Mouse (Mus musculus) forebrain, embryonic 15.5 days (tissue): ENCODE results near the gene Khdc1a. TPM values are rescaled to one million over a fixed set of nuclear protein-coding genes. Genes with fewer than 3 reads are reported as not detected.
"Not testable (repeated sequence)": the region's sequence is repeated elsewhere in the genome, so short reads cannot be mapped to it uniquely, and the experiment has no call there.

Experiments used
- ATAC-seq: fragments of 200-750 bp; cut with Nextera tagmentation; replicated peaks from 2 replicates; pipeline ENCODE4 v1.8.0; 2017; ENCODE audit warnings: mild to moderate bottlenecking, moderate TSS enrichment, moderate library complexity
- H3K27ac ChIP-seq: fragments of 300-500 bp; sonication (generic); replicated peaks from 2 replicates; pipeline ENCODE4 v1.5.1; 2015; ENCODE audit warnings: mild to moderate bottlenecking, inconsistent platforms
- H3K27me3 ChIP-seq: fragments of 300-500 bp; sonication (generic); 2 replicates; pipeline ENCODE4 v1.6.1; 2015; ENCODE audit warnings: inconsistent platforms
- H3K36me3 ChIP-seq: fragments of 300-500 bp; sonication (generic); 2 replicates; pipeline ENCODE4 v1.6.1; 2015; ENCODE audit warnings: mild to moderate bottlenecking, inconsistent platforms
- H3K4me1 ChIP-seq: fragments of 300-500 bp; sonication (generic); 2 replicates; pipeline ENCODE4 v1.6.1; 2015; ENCODE audit warnings: inconsistent platforms
- H3K4me2 ChIP-seq: fragments of 300-500 bp; sonication (generic); replicated peaks from 2 replicates; pipeline ENCODE4 v1.6.1; 2015; ENCODE audit warnings: mild to moderate bottlenecking, inconsistent platforms
- H3K4me3 ChIP-seq: fragments of 300-500 bp; sonication (generic); 2 replicates; pipeline ENCODE4 v1.5.1; 2015; ENCODE audit warnings: mild to moderate bottlenecking, inconsistent platforms
- H3K9ac ChIP-seq: fragments of 300-500 bp; sonication (generic); replicated peaks from 2 replicates; pipeline ENCODE4 v1.6.1; 2015; ENCODE audit warnings: mild to moderate bottlenecking, inconsistent platforms
- H3K9me3 ChIP-seq: fragments of 300-500 bp; sonication (generic); 2 replicates; pipeline ENCODE4 v1.6.1; 2016; ENCODE audit warnings: inconsistent platforms
- WGBS: fragments of 180-500 bp; shearing (Covaris S2); methylation state at CpG from one replicate; pipeline ENCODE4 v1.1.7; 2015; ENCODE audit warnings: mixed read lengths; 5-methylcytosine and 5-hydroxymethylcytosine counted together
- polyA plus RNA-seq: library from polyadenylated mRNA; unstranded; fragments of >200 nt; fragmentation: Nextera tagmentation; extraction: Ambion mirVana; gene quantifications from 2 replicates; pipeline ENCODE4 v1.2.1, GENCODE M21; 2015

The Khdc1a gene
- polyA plus RNA-seq, 1 experiment from 2014 or later: not detected

DNA sequence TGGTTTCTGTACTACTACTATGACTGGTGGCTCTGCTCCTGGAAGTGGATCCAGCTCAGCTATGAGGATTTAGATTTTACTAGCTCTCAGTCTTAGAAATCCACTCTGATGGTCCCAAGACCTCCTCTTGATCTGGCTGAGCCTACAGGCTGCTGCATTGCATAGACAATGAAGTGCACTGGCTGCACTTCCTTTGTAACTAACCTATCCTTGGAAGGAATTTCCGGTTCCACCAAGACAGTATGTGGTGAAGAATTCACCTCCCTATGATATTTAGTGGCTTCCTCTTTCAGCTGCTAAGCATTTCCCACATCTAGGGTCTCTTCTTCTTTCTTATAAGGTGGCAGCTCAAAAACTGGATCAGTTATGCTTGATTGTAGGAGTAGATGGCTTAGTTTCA lies 24.8 kb upstream of the Khdc1a start:
- Histone ChIP-seq H3K36me3 (no peaks in the 10 kb centered on the region), H3K9me3 (no peaks in the 10 kb centered on the region), H3K4me1 (0 out of 2 replicates have a peak, but pooled peaks cover 3% of the 10 kb centered on the region), H3K27ac (no peak overlapping the region), H3K27me3 (no peaks in the 10 kb centered on the region), H3K9ac (no peak overlapping the region), H3K4me3 (no peak overlapping the region), H3K4me2 (no peak overlapping the region)
- ATAC-seq: no peak
- 84% methylated on average over 1 of the region's 1 CpGs for WGBS

DNA sequence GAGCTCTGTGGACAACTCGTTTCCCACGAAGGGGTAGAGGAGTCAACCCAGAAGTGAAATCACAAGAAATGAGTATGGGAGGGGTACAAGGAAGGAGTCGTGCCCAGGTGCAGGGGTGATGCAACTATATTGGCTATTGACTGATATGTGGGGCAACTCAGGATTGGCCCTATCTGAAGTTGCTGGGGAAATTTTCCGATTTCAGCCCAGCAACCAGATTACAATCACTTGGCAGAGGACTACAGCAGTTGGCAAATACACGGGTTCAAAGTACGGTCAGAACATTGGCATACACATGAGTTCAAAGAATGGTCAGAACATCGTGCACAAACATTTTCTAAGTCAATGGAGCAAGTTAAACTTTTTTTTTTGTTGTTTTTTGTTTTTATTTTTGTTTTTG lies 22.7 kb upstream of the Khdc1a start:
- H3K9ac ChIP-seq: no peak overlapping the region
- ATAC-seq: no peak
- no peak overlapping the region for H3K4me2 ChIP-seq
- H3K4me1 ChIP-seq: 0 out of 2 replicates have a peak, but pooled peaks cover 3% of the 10 kb centered on the region
- H3K27me3 ChIP-seq: no peaks in the 10 kb centered on the region
- H3K4me3 ChIP-seq: no peak overlapping the region
- no peaks in the 10 kb centered on the region for H3K9me3 ChIP-seq
- H3K27ac ChIP-seq: no peak overlapping the region
- no peaks in the 10 kb centered on the region for H3K36me3 ChIP-seq
- 93% methylated on average over 7 of the region's 7 CpGs for WGBS

DNA sequence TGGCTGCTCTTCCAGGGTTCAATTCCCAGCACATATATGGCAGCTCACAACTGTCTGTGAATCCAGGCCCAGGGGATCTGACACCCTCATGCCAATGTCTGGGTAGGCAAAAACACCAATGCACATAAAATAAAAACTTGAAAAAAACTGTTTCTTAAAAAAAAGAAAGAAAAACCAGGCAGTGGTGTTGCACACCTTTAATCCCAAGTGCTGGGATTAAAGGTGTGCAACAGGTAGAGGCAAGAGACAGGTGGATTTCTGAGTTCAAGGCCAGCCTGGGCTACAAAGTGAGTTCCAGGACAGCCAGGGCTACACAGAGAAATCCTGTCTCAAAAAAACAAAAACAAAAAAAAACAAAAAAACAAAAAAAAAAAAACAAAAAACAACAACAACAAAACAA lies 18.3 kb upstream of the Khdc1a start:
- ATAC-seq, H3K36me3 ChIP-seq, H3K9me3 ChIP-seq, H3K4me3 ChIP-seq, H3K4me1 ChIP-seq, H3K9ac ChIP-seq, H3K27ac ChIP-seq, H3K27me3 ChIP-seq, H3K4me2 ChIP-seq: not testable (repeated sequence)

DNA sequence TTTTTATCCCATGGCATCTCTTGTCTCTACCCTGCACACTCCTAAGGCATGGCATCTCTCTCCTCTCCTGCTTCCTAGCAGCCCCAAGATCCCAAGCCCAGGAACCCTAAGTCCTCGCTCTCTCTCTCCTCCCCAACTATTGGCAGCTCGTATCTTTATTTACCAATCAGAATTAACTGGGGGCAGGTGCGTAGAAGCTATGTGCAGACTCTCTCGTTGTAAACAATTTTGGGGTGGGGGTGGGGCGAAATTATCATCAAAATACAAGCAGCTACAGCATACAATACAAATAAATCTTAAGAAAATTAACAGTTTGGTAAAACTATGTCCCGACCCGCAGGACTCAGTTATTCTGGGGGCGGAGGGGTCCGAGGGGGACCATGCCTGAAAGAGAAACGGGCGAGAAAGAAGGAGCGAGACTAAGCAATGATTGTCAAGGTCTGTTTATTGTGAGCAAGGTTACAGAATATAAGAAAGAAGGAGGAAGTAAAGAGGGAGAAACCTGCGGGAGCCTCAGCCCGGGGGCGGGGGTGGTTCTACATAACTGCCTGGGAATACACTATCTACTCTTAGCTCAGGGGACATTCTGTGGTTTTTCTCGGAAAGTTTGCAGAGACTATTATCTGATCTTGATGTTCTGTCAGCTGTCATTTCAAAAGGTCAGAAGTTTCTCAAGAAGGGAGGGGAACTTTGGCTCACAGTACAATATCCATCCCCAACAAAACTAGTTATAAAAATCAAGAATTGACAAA lies 16.0 kb upstream of the Khdc1a start:
- ATAC-seq: no peak
- 85% methylated on average over 16 of the region's 16 CpGs for WGBS
- no peak overlapping the region for H3K4me3 ChIP-seq

DNA sequence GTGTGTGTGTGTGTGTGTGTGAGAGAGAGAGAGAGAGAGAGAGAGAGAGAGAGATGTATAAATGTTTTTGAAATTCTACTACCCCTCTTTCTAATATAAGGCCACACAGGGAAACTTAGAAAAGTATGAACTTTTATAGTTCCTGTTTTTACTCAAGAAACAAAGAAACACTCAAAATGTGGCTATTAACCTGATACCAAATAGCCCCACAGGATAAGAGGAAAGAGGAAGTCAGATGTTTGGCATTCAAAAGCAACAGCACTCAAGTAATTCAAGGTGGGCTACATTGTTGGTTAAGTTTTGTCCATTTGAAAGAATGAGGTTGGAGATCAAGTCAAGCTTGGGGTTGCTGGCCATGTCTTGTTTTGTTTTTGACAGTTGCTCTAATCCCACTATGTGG lies 13.6 kb upstream of the Khdc1a start:
- no peaks in the 10 kb centered on the region for H3K9me3 ChIP-seq
- no peak overlapping the region for H3K27ac ChIP-seq
- no peak overlapping the region for H3K4me3 ChIP-seq
- no peak overlapping the region for H3K9ac ChIP-seq
- no peaks in the 10 kb centered on the region for H3K4me1 ChIP-seq
- no peaks in the 10 kb centered on the region for H3K27me3 ChIP-seq
- no peak overlapping the region for H3K4me2 ChIP-seq
- no peak for ATAC-seq
- no peaks in the 10 kb centered on the region for H3K36me3 ChIP-seq

More for the DNA sequence above, 16.0 kb upstream of the Khdc1a start:
- Histone ChIP-seq H3K4me2 (no peak overlapping the region), H3K36me3 (no peaks in the 10 kb centered on the region), H3K9ac (no peak overlapping the region), H3K27me3 (no peaks in the 10 kb centered on the region), H3K4me1 (no peaks in the 10 kb centered on the region), H3K9me3 (no peaks in the 10 kb centered on the region), H3K27ac (no peak overlapping the region)

DNA sequence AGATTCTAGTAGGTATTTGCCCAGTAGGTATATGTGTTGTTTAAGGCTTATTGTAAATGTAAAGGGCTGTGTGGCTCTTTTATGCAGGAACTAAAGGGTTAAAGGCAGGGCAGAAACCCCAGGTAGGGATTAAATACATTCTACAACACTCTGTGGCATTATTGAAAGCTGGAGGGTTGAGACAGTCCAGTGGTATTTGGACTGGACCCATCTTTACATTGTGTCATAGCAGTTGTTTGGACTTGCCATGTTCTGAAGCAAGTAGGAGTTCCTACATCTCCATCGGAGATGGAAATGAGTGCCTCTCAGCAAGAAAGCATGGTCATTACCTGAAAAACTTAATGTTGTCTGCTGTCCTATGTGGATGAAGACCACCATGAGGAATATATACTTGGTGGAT lies 8.7 kb upstream of the Khdc1a start:
- Histone ChIP-seq H3K4me2 (no peak overlapping the region), H3K9ac (no peak overlapping the region), H3K36me3 (no peaks in the 10 kb centered on the region), H3K4me1 (no peaks in the 10 kb centered on the region), H3K9me3 (no peaks in the 10 kb centered on the region), H3K4me3 (no peak overlapping the region), H3K27ac (no peak overlapping the region), H3K27me3 (no peaks in the 10 kb centered on the region)
- WGBS: 89% methylated on average over 1 of the region's 1 CpGs
- no peak for ATAC-seq

DNA sequence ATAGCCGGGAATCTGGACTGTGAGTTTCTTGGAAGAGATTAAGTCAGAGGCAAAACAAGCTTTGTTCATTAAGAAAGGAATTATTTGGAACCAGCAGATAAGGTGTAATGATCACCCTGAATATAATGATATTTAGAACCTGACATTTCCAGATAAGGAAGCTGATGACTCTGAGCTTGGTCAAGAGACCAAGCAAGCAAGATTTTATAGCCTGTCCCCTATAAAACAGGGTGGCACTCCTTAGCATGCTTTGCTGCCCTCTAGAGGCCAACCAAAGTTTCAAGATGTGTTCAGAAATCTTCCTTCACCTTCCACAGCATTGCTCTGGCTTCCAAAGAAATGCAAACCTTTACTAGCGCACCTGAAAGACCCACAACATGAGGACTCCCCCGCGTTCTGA lies 5.2 kb upstream of the Khdc1a start:
- Histone ChIP-seq H3K27me3 (no peaks in the 10 kb centered on the region), H3K4me3 (no peak overlapping the region), H3K9me3 (no peaks in the 10 kb centered on the region), H3K27ac (no peak overlapping the region), H3K4me2 (no peak overlapping the region), H3K4me1 (no peaks in the 10 kb centered on the region), H3K36me3 (no peaks in the 10 kb centered on the region), H3K9ac (no peak overlapping the region)
- 60% methylated on average over 4 of the region's 4 CpGs for WGBS
- peak; percentile 61; the same call in 1 of the 2 replicates for ATAC-seq

DNA sequence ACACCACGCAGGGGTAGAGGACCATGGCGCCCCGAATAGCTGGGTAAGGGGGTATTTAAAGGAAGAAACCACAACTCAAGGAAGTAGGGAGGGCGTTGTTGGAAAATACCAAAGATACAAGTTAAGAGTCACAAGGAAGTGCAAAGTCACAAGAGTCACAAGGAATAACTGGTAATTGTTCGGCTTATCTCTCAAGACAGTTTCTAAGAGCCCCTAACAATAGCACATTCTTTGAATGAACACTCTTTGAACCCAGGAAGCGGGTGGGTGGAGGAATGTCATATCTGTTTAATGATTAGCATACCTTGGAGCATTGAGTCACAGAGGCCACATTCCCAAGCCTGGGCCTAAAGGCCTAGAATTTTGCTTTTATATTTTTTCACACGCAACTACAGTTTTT lies 4.7 kb upstream of the Khdc1a start:
- WGBS: 91% methylated on average over 7 of the region's 7 CpGs
- H3K27me3 ChIP-seq, H3K36me3 ChIP-seq, H3K9me3 ChIP-seq, H3K4me3 ChIP-seq, H3K4me2 ChIP-seq, H3K4me1 ChIP-seq, H3K9ac ChIP-seq, ATAC-seq, H3K27ac ChIP-seq: not testable (repeated sequence)

DNA sequence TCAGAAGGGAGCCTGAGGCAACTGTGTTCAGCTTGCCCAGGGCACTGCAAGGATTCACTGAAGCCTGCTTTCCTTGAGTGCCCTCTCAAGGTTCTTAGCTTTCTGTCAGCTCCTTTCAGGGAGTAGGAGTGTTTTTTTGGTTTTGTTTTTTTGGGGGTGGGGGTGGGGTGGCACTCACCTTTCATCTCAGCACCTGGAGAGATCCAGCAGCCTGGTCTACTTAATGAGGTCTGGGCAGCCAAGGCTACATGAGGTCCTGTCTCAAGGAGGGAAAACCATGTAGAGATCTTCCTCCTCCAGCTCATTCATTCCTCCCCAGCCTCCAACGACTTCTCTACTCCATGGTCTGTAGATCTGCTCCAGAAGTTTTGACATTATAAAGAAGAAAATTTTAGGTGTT lies 18.6 kb downstream of the Khdc1a start, which contains the start of gene Khdc1c:
Gene Khdc1c, plus strand, starts transcription at position 301 of the 400 bp plus-strand sequence.
- not testable (repeated sequence) for H3K4me3 ChIP-seq, H3K4me1 ChIP-seq, H3K27me3 ChIP-seq, H3K36me3 ChIP-seq, H3K9ac ChIP-seq, ATAC-seq, H3K4me2 ChIP-seq, H3K27ac ChIP-seq, H3K9me3 ChIP-seq
- WGBS: 76% methylated on average over 1 of the region's 1 CpGs

DNA sequence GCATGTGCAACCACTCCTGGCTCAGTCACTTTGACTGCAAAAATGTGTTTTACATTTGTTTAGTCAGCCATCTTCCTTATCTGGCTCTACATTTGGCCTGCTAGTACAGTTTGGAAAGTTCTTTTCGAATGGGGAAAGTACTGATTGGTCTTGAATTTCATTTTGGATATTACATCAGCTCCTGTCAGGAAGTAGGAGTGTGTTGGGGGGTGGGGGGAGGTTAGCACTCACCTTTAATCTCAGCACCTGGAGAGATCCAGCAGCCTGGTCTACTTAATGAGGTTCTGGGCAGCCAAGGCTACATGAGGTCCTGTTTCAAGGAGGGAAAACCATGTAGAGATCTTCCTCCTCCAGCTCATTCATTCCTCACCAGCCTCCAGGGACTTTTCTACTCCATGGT lies 33.8 kb downstream of the Khdc1a start, which contains the start of gene Khdc1b:
Gene Khdc1b, plus strand, starts transcription at position 301 of the 400 bp plus-strand sequence.
- H3K4me3 ChIP-seq: no peak within 1 kb of the TSS
- H3K4me2 ChIP-seq: no peak within 1 kb of the TSS
- no peak within 1 kb of the TSS for H3K9ac ChIP-seq
- no peaks in the 10 kb centered on the region for H3K36me3 ChIP-seq
- no peak for ATAC-seq
- no peaks in the 10 kb centered on the region for H3K4me1 ChIP-seq
- H3K27me3 ChIP-seq: no peaks in the 10 kb centered on the region
- H3K27ac ChIP-seq: no peak within 1 kb of the TSS
- 74% methylated on average over 1 of the region's 1 CpGs for WGBS
- H3K9me3 ChIP-seq: no peaks in the 10 kb centered on the region

DNA sequence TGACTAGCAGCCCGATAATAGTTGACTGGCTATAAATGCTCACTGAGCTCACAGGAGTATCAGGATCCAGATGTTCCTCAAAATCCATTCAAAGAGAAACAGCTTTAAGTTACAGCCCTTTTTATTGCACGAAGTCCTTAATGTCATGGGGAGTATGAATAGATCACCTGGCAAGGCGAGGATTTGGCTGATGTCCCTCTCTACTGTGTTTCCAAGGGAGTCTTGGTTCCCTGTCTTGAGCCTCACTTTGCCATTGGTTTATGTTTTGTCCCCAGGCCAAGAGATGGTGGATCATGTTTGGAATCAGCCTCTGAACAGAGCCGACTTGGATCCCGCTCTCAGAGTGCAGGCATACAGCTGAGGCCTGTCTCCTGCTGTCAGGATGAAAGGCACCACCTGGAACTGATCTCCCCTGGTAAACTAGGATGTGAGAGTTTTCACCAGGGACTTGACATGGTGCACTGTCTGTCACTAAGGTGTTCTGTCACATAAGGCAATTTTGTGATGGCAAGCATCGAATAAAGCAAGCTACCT lies 41.8 kb downstream of the Khdc1a start:
- no peak for ATAC-seq
- no peaks in the 10 kb centered on the region for H3K9me3 ChIP-seq
- H3K36me3 ChIP-seq: no peaks in the 10 kb centered on the region
- H3K27me3 ChIP-seq: no peaks in the 10 kb centered on the region
- no peak overlapping the region for H3K4me2 ChIP-seq
- H3K4me1 ChIP-seq: no peaks in the 10 kb centered on the region
- H3K4me3 ChIP-seq: no peak overlapping the region
- no peak overlapping the region for H3K27ac ChIP-seq
- 90% methylated on average over 6 of the region's 6 CpGs for WGBS
- H3K9ac ChIP-seq: no peak overlapping the region
